Mouse (Mus musculus) lung, postnatal 0 days (tissue): ENCODE results near the gene Srp54c. TPM values are rescaled to one million over a fixed set of nuclear protein-coding genes. Genes with fewer than 3 reads are reported as not detected.

Experiments
- ATAC-seq: fragments of 200-750 bp; cut with Nextera tagmentation; 2 replicates; pipeline ENCODE4 v1.8.0; 2017; ENCODE audit warnings: moderate library complexity
- DNase-seq: peaks from one replicate; pipeline ENCODE4 v3.0.0-alpha.2; 2016; ENCODE audit warnings: low spot score
- H3K27ac ChIP-seq: fragments of 300-500 bp; sonication (generic); 2 replicates; pipeline ENCODE4 v1.5.1; 2014; ENCODE audit warnings: antibody characterized with exemption, mild to moderate bottlenecking, low read length, mixed read lengths
- H3K27me3 ChIP-seq: fragments of 300-500 bp; sonication (generic); replicated peaks from 2 replicates; pipeline ENCODE4 v1.6.1; 2014; ENCODE audit warnings: low read length, mixed read lengths; ENCODE audit not compliant: insufficient read depth
- H3K36me3 ChIP-seq: fragments of 300-500 bp; sonication (generic); 2 replicates; pipeline ENCODE4 v1.6.1; 2014; ENCODE audit warnings: low read length, mixed read lengths; ENCODE audit not compliant: insufficient read depth
- H3K4me1 ChIP-seq: fragments of 300-500 bp; sonication (generic); 2 replicates; pipeline ENCODE4 v1.6.1; 2014; ENCODE audit warnings: antibody characterized with exemption, low read depth, low read length, mixed read lengths; ENCODE audit not compliant: insufficient read depth
- H3K4me2 ChIP-seq: fragments of 300-500 bp; sonication (generic); replicated peaks from 2 replicates; pipeline ENCODE4 v1.6.1; 2014; ENCODE audit warnings: low read depth, mild to moderate bottlenecking, low read length, moderate library complexity, mixed read lengths
- H3K4me3 ChIP-seq: fragments of 300-500 bp; sonication (generic); 2 replicates; pipeline ENCODE4 v1.5.1; 2014; ENCODE audit warnings: low read depth, low read length
- H3K9ac ChIP-seq: fragments of 300-500 bp; sonication (generic); replicated peaks from 2 replicates; pipeline ENCODE4 v1.6.1; 2014; ENCODE audit warnings: low read depth, mild to moderate bottlenecking
- H3K9me3 ChIP-seq: fragments of 300-500 bp; sonication (generic); 2 replicates; pipeline ENCODE4 v1.6.1; 2016; ENCODE audit warnings: low read length, mixed read lengths
- CTCF ChIP-seq: IDR thresholded peaks from 2 replicates; pipeline ENCODE4 v1.5.1; 2016; ENCODE audit warnings: antibody characterized with exemption, mild to moderate bottlenecking
- EP300 ChIP-seq: IDR thresholded peaks from 2 replicates; pipeline ENCODE4 v1.6.1; 2016; ENCODE audit warnings: antibody characterized with exemption, mild to moderate bottlenecking, control low read depth
- WGBS: fragments of 180-500 bp; shearing (Covaris S2); extraction: QIAGEN DNeasy Blood & Tissue Kit; methylation state at CpG from one replicate; pipeline ENCODE4 v1.1.7; 2014; 5-methylcytosine and 5-hydroxymethylcytosine counted together
- polyA plus RNA-seq: library from polyadenylated mRNA; unstranded; fragments of >200 nt; fragmentation: Nextera tagmentation; extraction: Ambion mirVana; gene quantifications from 2 replicates; pipeline ENCODE4 v1.2.1, GENCODE M21; 2015

Gene Srp54c
- polyA plus RNA-seq, 1 experiment from 2014 or later, result 52.8 TPM

DNA sequence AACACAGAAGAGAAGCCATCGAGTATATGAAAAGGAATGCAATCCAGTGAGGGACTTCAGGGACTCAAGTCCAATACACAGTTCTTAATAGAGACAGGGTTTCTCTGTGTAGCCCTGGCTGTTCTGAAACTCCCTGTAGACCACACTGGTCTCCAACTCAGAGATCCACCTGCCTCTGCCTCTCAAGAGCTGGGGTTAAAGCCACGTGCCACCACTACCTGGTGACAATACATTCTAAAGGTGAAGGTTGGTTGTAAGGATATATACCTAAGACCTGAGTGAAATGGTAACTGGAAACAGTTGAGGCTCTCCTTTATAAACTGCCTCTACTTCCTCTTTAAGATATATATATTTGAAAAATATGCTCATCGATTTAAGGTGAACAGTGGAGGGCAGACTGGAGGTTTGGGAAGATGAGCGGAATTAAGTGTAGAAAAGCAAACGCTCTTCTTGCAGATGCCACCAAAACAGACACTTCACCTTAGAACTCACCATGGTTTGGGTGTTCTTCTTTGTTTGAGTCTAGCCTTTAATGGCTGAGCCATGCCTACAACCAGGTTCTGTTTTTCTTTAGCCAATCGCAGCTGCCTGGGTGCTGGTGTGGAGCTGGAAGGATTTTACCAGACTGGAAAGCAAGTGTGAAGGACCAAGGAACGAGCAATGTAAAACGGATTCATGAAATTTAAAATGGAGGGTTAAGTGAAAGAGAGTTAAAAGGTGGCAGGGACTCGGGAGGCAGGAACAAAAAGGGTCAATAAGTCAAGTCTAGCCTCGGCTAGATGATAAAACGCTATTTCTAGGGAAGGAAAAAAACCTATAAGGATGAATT is 71.7 kb downstream of the Srp54c start:
- Histone ChIP-seq H3K36me3 (peaks cover 20% of the 10 kb centered on the region), H3K4me2 (peak overlapping the region; percentile 65), H3K4me3 (peak overlapping the region; percentile 59), H3K9ac (peak overlapping the region; percentile 67), H3K27me3 (no peaks in the 10 kb centered on the region), H3K9me3 (no peaks in the 10 kb centered on the region), H3K4me1 (peaks cover 10% of the 10 kb centered on the region; the same call in 1 of the 2 replicates), H3K27ac (peak overlapping the region; percentile 89)
- ATAC-seq (no peak), DNase-seq (peak; percentile 16)
- TF ChIP-seq EP300, result no peak
- no peak for TF ChIP-seq CTCF
- 35% methylated on average over 11 of the region's 11 CpGs for WGBS

DNA sequence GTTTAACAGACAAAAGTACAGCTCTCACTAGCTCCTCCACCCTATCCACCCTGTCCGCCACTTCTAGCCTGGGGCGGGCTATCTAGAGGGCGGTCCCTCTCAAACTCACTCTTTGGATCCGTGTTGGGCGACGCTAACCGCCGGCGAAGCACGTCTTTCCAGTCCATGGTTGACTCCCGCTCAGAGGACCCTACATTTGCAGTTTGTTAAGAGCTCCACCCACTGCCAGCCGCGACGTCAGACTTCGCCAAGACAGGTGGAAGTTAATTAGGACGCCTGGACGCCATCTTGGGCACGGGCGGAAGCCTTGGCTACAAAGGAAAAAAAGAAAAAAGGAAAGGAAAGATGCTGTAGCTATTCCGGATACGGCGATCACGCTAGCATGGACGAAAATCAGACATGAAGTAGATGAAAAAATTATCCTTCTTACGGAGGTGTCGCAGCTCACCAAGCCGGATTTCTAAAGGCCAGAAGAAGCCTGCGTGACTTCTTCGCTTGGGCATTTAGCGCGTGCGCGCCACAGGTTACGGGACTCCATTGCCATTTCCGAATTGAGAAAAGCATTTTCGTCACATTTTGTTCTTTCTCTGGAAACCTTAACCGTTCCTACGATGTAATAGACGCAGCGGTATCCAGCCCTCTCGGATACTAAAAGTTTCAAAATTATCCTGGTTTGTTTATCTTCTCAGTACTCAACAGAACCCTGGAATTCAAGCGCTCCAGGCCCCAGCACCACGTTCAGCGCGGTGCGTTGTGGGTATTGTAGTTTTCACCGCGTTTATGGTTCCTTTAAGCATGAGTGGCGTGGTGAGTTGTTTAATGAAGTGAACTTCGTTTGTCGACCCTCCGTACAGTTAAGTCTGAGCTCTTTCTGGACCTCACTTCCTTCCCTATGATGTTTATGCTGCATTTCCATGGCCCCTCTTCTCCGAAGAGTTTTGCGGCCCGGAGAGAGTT is 72.8 kb downstream of the Srp54c start, which contains the start of gene Ppp2r3c:
Ppp2r3c (minus strand) TSS at position 514 of the 957 bp plus-strand sequence.
- peak within 1 kb of the TSS; percentile 65 for H3K4me2 ChIP-seq
- H3K36me3 ChIP-seq, result peaks cover 12% of the 10 kb centered on the region
- no peaks in the 10 kb centered on the region for H3K9me3 ChIP-seq
- peak; percentile 67; the same call in 1 of the 2 replicates for TF ChIP-seq EP300
- no peak for TF ChIP-seq CTCF
- DNase-seq (peak; percentile 97), ATAC-seq (peak; percentile 96)
- under 1% methylated on average over 55 of the region's 55 CpGs for WGBS
- peaks cover 10% of the 10 kb centered on the region; the same call in 1 of the 2 replicates for H3K4me1 ChIP-seq
- peak within 1 kb of the TSS; percentile 89 for H3K27ac ChIP-seq
- H3K9ac ChIP-seq, result peak within 1 kb of the TSS; percentile 67
- no peaks in the 10 kb centered on the region for H3K27me3 ChIP-seq
- H3K4me3 ChIP-seq, result peak within 1 kb of the TSS; percentile 59

DNA sequence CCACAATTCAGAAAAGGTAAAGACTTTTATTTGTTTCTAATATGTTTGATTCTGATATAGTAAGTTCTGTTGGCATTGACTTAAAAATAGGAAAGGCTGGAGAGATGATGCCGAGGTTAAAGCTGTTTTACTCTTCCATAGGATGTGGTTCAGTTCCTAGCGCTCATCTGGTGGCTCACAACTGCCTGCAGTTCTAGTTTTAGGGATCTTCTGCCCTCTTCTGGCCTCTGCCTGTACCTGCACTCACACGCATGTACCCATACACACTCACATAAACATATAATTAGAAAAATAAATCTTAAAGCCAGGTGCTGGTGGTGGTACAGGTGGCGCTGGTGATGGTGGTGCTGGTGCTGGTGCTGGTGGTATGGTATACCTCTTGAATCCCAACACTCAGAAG is 76.4 kb downstream of the Srp54c start:
- 96% methylated on average over 4 of the region's 4 CpGs for WGBS
- Histone ChIP-seq H3K4me1 (peaks cover 8% of the 10 kb centered on the region; the same call in 1 of the 2 replicates), H3K9ac (no peak overlapping the region), H3K27me3 (no peaks in the 10 kb centered on the region), H3K9me3 (no peaks in the 10 kb centered on the region), H3K4me2 (no peak overlapping the region), H3K4me3 (no peak overlapping the region), H3K27ac (no peak overlapping the region), H3K36me3 (no peaks in the 10 kb centered on the region; the same call in 1 of the 2 replicates)
- ATAC-seq, result no peak
- no peak for TF ChIP-seq EP300
- TF ChIP-seq CTCF, result peak; percentile 20
- no peak for DNase-seq

DNA sequence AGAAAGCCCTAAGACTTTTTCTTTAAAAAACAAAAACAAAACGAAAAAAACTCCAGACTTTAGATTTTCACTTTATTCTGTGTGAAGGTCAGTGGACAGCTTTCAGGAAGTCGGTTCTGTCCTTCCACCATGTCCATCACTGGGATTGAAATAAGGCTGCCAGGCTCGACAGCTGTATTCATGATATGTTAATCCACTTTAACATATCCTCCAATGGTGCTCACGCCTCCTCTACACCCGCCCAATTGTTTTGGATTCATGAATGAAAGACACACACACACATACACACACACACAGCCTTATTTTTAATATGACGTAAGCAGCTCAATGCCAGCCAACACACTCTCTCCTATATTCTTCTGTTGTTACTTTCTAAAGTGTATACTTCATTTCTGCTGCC is 77.6 kb downstream of the Srp54c start:
- Histone ChIP-seq H3K27ac (no peak overlapping the region), H3K4me1 (peaks cover 6% of the 10 kb centered on the region; the same call in 1 of the 2 replicates), H3K4me3 (no peak overlapping the region), H3K9ac (no peak overlapping the region), H3K36me3 (no peaks in the 10 kb centered on the region; the same call in 1 of the 2 replicates), H3K9me3 (no peaks in the 10 kb centered on the region), H3K27me3 (no peaks in the 10 kb centered on the region), H3K4me2 (no peak overlapping the region)
- DNase-seq, result no peak
- no peak for TF ChIP-seq CTCF
- no peak for TF ChIP-seq EP300
- 86% methylated on average over 6 of the region's 6 CpGs for WGBS
- no peak for ATAC-seq

DNA sequence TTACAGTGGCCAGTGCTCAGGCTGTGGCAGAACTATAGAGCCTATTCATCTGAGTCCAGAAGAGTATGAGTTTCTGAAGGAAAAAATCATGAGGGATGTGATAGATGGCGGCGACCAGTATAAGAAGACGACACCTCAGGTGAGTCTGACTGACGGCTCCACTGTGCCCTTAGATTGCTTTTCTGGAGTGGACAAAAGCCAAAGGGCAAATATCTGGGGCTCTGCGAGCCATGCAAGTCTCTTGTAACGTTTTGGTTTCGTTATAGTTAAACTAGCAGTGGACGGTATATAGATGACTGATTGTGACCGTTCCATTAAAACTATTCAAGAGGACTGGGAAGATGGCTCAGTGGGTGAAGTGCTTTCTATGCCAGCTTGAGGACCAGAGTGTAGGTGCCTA is 78.8 kb downstream of the Srp54c start:
- no peak for DNase-seq
- Histone ChIP-seq H3K4me1 (peaks cover 2% of the 10 kb centered on the region; the same call in 1 of the 2 replicates), H3K27ac (no peak overlapping the region), H3K9me3 (no peaks in the 10 kb centered on the region), H3K9ac (no peak overlapping the region), H3K4me3 (no peak overlapping the region), H3K4me2 (no peak overlapping the region), H3K27me3 (no peaks in the 10 kb centered on the region), H3K36me3 (no peaks in the 10 kb centered on the region; the same call in 1 of the 2 replicates)
- ATAC-seq, result no peak
- WGBS, result 89% methylated on average over 9 of the region's 9 CpGs
- TF ChIP-seq CTCF (no peak), EP300 (no peak)

- no peak for TF ChIP-seq CTCF
- TF ChIP-seq EP300, result no peak
Measured at GRCm38 (mm10) chr12:55309501-55309900, 79.5 kb downstream of the Srp54c start.

More at GRCm38 (mm10) chr12:55309501-55309900, 79.5 kb downstream of the Srp54c start:
- ATAC-seq (no peak), DNase-seq (no peak)
- no peak overlapping the region for H3K27ac ChIP-seq
- H3K4me3 ChIP-seq, result no peak overlapping the region
- 78% methylated on average over 8 of the region's 8 CpGs for WGBS
- H3K4me1 ChIP-seq, result no peaks in the 10 kb centered on the region
- H3K27me3 ChIP-seq, result no peaks in the 10 kb centered on the region
- no peak overlapping the region for H3K9ac ChIP-seq
- no peak overlapping the region for H3K4me2 ChIP-seq
- H3K9me3 ChIP-seq, result no peaks in the 10 kb centered on the region
- H3K36me3 ChIP-seq, result no peaks in the 10 kb centered on the region; the same call in 1 of the 2 replicates
